Mouse (Mus musculus) thymus, postnatal 25 days (tissue): Measurements from ENCODE around the gene Slc30a7.

Experiments used
- DNase-seq: peaks from one replicate; pipeline ENCODE4 v3.0.0; 2022

The Slc30a7 gene

GRCm38 (mm10) chr3:116006978-116007940 lies at the start of gene Slc30a7, which contains the start of gene Extl2:
TSS of gene Slc30a7 (minus strand) at chr3:116007406.
TSS of gene Extl2 (plus strand) at chr3:116007462.
- peak; percentile 79 for DNase-seq

GRCm38 (mm10) chr3:116047034-116047433 lies 39.8 kb upstream of the Slc30a7 start:
- DNase-seq, result no peak

GRCm38 (mm10) chr3:116046000-116046399 lies 38.8 kb upstream of the Slc30a7 start:
- no peak for DNase-seq

- DNase-seq, result no peak
Observed at GRCm38 (mm10) chr3:116040776-116041175, 33.6 kb upstream of the Slc30a7 start.

GRCm38 (mm10) chr3:116033871-116034222 lies 26.6 kb upstream of the Slc30a7 start:
- DNase-seq, result no peak

- no peak for DNase-seq
Observed at GRCm38 (mm10) chr3:116033218-116033870, 26.1 kb upstream of the Slc30a7 start.

GRCm38 (mm10) chr3:116030152-116030788 lies 23.1 kb upstream of the Slc30a7 start:
- DNase-seq, result no peak

- no peak for DNase-seq
Observed at GRCm38 (mm10) chr3:116026996-116027395, 19.8 kb upstream of the Slc30a7 start.

- DNase-seq, result no peak
Observed at GRCm38 (mm10) chr3:116025701-116026100, 18.5 kb upstream of the Slc30a7 start.

- no peak for DNase-seq
Observed at GRCm38 (mm10) chr3:116024669-116025068, 17.5 kb upstream of the Slc30a7 start.

- no peak for DNase-seq
Observed at GRCm38 (mm10) chr3:116024236-116024635, 17.0 kb upstream of the Slc30a7 start.

- DNase-seq, result no peak
Observed at GRCm38 (mm10) chr3:116019136-116019535, 11.9 kb upstream of the Slc30a7 start.

GRCm38 (mm10) chr3:116018606-116019005 lies 11.4 kb upstream of the Slc30a7 start:
- DNase-seq, result no peak

GRCm38 (mm10) chr3:116016116-116016515 lies 8.9 kb upstream of the Slc30a7 start:
- no peak for DNase-seq

- no peak for DNase-seq
Observed at GRCm38 (mm10) chr3:116014901-116015300, 7.7 kb upstream of the Slc30a7 start.

GRCm38 (mm10) chr3:116009622-116010344 lies 2.6 kb upstream of the Slc30a7 start:
- no peak for DNase-seq

GRCm38 (mm10) chr3:116007941-116008440 lies 785 bp upstream of the Slc30a7 start:
- peak; percentile 64 for DNase-seq

- peak; percentile 56 for DNase-seq
Observed at GRCm38 (mm10) chr3:116006284-116006977, 775 bp downstream of the Slc30a7 start.

- DNase-seq, result no peak
Observed at GRCm38 (mm10) chr3:115996929-115997328, 10.3 kb downstream of the Slc30a7 start.

- no peak for DNase-seq
Observed at GRCm38 (mm10) chr3:115993025-115993424, 14.2 kb downstream of the Slc30a7 start.

GRCm38 (mm10) chr3:115992588-115992987 lies 14.6 kb downstream of the Slc30a7 start:
- DNase-seq, result no peak

GRCm38 (mm10) chr3:115992103-115992502 lies 15.1 kb downstream of the Slc30a7 start:
- no peak for DNase-seq
